Mouse (Mus musculus): ENCODE measurements around the gene Opn4.
A peak's percentile ranks its signal among the peaks of the same experiment; 100 is the strongest.

Gene Opn4

DNA sequence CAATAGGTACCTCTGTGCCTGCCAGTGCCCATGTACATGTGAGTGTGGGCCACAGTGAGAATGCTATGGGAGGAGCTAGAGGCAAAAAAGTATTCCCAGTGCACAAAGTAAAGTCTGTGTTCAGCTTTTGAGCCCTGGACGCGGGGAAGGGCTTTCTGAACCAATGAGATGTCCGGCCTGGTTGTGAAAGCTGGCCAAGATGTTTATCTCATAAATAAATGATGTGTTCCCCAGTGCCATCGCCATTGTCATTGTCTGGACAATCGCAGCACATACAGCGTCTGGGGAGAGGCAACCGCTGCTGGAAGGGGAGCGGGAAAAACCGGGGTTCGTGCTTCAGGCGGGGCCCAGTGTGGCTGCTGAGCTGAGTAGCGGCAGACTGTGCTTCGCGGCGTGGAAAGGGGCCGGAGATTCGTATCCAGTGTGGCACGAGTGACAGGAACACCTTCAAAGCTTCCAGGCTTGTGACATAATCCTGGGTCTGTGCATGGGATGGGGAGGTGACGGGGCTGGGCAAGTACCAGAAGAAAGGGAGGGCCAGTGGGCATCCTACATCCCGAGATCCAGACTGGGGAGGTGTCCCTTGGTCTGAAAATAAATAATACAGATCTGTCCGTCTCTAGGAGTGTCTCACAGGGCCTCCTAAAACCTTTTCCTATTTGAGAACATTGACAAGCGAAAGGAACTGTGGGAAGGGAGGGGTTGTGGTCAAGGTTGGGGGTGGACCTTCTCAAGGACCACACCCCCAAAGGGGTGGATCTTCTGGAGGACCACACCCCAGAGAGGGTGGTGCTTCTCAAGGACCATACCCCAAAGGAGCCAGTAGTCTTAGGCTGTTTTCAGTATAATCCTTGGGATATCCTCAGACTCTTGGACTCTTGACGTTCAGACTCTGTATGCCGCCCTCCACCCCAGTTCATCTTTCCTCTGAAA lies 8.9 kb downstream of the Opn4 start:
- no peak for DNase-seq

DNA sequence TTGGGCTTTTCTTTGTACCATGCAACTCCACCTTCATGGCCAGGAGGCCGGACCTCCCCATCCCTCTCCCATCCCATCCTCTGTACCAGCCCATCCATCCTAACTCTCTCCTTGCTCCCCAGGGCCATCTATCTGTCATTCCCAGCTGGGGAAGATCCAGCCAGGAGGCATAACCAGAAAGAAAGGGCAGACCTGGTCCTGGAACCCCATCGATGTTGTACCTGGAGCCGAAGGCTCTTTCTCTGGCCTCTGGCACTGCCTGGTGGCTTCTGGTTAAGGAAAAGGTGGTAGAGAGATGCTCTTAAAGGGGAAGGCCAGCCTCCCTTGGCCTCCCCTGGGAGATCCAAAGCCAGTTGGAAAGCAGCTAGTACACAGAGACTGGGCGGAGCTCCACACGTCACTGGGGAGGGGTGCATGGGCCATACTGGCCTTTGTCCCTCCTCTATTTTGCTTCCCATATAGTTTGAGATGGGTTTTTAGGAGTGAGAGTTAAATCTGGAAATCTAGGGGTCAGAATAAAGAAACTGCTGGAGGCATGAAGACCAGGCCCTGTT lies 9.8 kb downstream of the Opn4 start:
- DNase-seq: no peak

DNA sequence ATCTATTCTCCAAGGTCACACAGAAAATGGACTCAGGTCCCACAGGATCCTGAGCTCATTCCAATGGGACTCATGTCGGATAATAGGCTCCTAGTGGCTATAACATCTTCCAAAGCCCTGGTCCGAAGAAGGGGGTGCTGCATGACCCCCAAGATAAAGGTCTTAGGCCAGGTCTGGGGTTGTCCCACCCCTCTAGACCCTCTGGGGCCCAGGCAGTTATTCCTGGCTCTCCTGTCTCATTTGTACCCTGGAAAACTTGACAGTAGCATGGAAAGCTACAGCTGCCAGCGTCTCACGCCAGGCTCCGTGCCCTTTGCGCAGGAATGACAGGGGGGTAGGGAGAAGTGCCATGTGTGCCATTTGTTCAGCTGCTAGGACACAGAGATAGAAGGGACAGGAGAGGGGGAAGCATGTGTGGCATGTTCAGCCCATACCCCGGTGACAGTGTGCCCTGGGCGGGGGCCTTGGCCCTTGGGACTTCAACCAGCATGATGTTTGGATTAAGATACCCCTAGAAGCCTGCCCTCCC lies 10.7 kb downstream of the Opn4 start:
- no peak for DNase-seq

DNA sequence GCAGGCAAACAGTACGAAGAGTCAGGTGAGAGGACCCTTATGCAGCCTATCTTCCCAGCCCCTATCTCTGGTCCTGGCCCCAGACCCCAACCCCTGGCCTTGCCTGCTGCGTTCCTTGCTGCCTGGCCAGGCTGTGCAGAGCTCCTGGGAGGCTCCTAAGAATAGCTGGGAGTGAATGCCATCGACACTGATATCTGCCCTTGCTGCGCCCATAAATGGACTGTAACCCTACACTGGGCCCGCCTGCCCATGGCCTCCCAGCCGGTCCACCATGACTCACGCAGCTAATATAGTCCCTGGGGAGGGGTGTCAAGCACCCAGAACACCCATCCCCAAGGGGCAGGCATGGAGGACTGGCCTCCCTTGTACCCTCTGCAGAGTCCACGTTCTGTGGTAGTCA lies 11.4 kb downstream of the Opn4 start, which contains the start of gene Ldb3:
Gene Ldb3, minus strand, starts transcription at position 185 of the 400 bp plus-strand sequence.
- no peak for DNase-seq

DNA sequence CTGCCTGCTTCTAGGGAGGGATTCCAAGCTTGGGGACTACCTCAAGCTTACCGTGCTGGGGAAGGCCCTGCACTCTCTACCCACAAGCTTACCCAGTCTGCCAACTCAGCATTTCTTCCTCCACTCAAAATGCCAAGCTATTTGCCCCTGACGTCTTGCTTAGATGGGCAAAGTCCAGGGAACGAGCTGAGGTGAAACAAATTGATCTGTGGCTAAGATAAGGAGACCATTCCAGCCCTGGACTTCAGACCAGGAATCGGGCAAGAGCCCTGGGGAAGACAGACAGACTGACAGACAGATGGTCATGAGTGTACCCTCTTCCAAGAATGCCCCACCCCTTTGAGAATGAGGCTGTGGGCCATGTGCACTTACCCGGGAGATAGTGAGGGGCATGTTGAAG lies 11.9 kb downstream of the Opn4 start:
- DNase-seq: peak; percentile 58 to 64

DNA sequence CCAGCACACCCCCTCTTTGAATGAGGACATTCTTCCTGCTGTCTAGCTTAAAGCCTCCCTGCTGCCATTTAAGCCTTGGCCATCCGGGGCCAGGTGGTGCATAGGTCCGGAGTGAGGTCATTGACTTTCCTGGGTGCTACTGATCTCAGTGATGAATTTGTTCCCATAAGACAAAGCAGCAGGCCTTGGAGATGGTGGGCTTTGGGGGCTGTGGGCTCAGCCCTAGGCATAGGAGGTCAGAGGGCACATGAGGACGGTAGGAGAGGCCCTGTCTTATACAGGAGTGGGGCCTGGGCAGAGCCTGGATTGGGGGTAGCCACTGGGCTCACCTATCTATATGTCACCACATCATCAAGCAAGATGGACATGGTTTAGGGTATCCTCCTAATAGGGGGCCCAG lies 13.1 kb downstream of the Opn4 start:
- no peak for DNase-seq

DNA sequence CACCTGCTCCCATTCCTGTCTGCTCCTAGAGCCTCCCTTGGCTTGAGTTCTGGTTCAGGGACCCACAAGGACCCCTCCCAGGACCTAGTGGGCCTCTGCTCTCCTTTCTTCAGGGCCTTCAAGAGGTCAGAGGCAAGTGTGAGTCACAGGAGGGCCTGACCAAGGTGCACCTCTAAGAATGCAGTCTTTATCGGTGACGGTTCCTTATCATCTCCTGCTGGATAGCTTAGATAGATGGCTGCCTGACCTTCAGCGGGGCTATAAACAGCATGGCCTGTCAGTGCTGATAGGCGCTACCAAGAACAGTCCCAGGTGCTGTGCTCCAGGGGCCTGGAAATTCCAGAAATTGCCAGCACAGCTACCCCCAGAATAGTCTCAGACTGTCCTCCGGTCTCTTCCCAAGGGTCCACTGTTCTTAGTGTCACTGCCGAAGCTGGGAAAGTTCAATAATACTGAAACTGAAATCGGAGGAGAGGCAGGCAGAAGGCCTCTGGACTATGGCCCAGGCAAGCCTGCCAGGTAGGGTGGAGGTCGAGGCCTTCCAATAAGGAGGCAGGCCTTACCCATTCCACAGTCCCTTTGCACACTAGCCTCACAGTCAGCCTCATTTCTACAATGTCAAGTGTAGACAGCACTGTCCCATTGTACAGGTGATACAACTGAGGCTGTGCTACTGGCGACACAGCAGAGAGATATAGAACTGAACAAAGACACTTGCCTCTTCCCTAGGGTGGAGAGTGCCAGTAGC lies 14.4 kb downstream of the Opn4 start:
- DNase-seq: peak; percentile 27 to 60

DNA sequence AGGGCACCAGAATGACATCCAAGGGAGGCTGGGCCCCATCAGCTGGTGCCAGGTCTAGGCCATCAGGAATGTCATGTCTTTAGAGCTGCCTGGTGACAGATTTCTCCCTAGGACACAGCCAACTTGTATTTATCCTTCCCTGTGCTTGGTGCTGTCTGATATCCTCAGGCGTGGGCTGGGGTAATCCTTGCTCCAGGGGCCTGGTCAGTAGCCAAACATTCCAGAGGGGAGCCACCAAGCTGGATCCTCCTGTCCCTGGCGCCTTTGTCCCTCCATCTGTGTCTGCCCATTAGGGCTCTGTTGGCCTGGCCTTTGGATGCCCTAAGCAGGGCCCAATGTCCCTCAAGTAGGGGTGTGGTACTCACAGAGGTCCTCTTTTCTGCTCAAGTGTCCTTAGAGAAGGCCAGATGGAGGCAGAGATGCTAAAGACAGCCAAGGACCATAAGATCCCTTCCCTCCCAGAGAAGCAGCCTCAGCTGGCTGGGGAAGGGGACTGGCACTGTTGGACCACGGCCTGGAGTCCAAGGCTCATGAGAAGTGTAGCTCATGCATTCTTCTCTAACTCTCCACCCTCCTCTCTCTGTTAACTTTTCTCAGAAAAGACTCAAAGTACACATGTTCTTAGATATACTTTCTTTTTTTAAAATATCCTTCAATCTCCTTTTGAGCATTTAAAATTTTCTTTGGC lies 17.1 kb downstream of the Opn4 start:
- peak; percentile 78 to 83 for DNase-seq

DNA sequence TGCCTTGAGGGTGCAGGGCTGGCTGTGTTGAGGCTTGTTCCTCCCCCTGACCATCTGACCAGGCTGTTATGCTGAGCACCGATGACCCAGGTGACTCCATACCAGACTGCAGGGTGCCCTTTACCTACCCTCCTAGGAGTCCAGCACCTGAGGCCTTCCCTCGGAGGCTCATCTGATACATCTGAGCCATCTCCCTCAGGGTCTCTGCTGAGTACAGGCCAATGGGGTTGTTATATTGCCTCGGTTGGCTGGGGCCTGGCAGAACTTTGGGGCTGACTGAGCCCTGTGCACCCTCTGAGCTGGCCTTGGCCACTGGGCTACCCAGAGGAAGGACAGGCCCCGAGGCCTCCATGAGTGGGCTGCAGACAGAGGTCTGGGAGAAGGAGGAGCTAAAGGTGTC lies 23.1 kb downstream of the Opn4 start:
- no peak for DNase-seq

DNA sequence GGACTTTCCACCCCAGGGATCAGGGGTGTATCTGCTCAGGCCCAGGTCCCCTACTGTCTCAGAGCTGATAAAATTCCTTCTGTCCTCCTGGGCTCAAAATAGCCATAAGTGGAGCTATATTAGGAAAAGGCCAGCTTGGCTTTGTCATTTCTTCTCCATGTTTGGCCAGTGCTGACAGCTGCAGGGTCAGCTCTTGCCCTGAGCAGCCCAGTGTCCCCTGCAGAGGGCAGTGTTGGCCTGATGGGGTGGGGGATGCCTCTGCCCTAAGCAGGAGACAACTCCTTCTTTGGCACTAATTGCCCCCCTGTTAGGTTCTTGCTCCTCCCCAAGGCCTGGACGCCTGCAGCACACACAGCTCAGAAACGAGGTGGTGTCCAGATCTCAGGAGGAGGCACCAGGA lies 25.9 kb downstream of the Opn4 start:
- peak; percentile 39 to 76 for DNase-seq

DNA sequence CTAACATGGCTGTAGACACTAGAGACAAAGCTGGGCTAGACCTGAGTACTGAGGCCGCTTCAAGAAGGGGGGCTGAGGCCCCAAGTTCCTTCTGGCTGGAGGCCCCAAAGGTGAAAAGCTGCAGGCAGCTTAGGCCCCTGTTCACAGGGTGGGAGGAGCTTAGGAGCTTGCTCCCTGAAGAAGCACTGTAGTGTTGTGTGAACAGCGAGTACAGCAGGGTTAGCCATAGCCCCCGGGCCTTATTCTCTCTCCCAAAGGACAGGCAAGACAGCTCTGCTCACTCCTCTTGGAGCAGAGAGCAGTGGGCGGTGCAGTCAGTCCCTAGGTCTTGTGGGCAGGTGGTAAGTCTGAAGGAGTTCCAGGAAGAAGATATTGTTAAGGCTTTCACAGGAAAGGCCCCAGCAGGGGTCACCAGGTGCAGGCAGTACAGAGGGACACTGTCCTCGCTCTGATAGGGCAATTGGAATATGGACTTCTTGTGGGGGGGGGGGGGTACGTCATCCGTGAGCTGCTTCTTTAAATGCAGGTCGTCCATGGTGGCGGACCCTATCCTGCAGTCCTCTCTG lies 26.5 kb downstream of the Opn4 start:
- DNase-seq: no peak

DNA sequence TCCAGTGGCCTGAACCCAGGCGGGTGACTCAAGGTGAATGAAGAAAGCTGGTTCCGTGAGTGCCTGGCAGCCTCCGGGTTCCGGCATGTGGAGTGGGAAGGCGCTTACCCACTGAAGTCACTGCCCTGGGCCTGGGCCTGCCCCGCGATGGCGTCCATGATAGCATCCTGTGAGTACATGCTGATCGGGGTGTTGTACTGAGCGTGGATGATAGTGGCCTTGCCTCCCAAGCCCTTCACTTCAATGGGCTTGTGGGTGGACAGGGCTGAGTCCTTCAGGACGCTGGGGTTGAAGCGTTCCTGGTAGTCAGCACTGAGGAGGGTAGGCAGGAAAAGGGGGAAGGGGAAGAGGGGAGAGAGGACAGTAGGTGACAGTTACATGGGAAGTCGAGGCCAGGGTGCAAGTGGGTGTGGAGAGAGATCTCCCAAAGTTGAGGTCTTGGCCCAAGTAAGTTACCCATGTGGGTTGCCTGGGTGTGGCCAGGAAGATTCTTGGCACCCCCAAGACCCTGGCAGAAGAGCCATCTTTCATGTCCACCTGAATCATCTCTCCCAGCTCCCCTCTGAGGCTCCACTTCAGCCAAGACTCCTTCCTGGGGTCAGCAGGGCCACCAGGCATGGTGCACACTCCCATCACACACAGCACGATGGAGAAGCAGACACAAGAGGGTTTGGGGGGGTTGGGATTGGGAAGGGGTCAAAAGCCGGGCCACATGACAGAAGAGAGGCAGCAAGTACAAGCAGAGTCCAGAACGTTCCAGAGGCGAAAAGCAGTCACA lies 28.1 kb downstream of the Opn4 start:
- no peak for DNase-seq

DNA sequence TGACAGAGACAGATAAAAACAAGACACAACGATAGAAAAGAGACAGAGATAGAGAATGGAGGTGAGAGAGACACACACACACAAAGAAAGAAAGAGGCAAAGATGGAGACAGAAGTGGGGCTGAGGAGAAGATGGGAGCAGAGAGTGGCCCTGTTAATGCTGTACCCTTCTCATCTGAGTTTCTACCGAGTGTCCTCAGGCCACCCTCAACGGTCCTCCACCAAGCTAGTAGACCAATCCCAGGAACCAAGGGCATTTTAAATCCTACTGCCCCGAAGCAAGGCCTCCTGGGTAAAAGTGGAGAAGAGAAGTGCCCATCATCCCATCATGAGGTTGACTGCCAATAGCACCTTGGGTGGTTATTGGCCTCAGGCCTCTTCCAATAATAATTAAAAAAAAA lies 29.0 kb downstream of the Opn4 start:
- no peak for DNase-seq

DNA sequence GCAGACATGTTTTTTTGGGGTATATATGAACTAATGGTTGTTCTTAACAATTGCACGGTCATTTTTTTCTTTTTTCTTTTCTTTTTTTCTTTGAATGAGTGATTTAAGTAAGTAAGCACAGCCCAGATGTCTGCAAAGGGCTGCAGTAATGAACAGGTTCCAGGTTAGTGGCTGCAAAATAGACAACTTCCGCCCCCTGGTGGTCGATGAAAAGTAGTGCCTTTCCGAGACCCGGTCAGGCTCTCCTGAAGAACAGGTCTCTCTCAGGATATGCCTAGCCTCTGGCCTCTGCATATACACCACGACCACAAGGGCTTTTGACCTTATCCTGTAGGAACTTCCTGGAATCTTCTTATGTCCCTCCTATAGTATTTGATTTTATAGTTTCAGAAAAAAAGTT lies 29.6 kb downstream of the Opn4 start:
- DNase-seq: peak; percentile 72 to 91

DNA sequence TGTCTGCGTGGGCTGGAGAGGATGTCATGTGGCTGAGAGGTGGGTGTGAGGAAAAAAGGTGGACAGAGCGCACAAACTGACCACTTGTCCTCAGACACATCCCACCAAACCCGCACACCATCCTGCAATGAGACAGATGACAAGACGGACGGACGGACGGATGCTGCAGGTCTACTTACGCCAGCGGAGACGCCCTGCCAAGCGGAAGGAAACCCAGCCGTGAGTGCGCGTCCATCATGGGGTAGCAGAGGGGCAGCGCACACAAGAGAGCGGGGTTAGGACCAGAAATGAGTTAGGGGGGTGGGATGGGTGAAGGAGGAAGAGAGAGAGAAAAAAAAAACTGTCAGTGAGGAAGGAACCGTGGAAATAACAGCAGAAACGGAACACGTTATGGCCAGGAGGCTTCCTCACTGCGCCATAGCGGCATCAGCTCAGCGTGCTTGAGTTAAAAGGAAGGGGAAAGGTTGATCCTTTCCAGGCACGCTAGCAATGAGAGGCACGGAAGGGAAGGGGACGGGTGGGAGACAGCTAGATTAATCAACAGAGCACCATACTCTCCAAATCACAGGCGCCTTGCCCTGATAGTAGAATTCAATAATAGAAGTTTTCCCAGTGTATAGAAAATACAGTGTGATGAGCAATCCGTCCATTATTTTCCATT lies 30.3 kb downstream of the Opn4 start:
- no peak for DNase-seq

DNA sequence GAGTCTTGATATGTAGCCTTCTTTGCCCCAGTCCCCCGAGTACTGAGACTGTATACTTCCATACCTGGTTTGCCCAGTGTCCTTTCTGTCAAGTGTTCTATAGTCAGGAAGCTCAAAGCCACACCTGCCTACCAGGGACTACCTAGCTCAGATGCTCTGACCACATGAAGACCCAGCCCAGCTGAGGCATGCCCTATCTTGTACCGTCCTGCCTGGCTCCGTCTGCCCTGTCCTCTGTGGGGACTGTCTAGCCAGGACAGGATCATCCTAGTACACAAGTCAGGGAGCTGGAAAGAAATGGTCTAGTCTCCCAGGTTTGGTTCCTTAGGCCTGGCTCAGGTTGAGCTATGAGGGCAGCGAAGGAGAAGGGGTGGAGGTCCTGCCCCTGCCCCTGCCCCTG lies 31.3 kb downstream of the Opn4 start:
- DNase-seq: no peak

DNA sequence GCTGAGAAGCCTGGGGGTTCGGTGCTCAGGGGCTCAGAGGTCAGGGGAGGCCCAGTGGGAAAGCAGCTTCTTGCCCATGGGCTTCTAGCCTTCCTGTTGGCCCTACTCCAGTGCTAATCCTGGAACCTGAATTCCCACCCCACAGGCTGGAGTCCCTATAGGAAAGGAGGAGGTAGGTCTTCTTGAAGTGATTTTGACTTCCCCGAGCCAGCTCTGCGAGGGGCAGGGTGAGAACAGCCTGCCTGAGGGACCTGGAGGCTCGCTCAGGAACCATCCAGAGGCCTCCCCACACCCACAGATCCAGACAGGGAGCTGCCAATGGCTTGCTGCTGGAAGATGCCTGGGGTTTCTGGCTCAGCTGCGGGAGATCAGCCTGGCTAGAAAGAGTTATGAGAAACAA lies 32.2 kb downstream of the Opn4 start:
- no peak for DNase-seq

DNA sequence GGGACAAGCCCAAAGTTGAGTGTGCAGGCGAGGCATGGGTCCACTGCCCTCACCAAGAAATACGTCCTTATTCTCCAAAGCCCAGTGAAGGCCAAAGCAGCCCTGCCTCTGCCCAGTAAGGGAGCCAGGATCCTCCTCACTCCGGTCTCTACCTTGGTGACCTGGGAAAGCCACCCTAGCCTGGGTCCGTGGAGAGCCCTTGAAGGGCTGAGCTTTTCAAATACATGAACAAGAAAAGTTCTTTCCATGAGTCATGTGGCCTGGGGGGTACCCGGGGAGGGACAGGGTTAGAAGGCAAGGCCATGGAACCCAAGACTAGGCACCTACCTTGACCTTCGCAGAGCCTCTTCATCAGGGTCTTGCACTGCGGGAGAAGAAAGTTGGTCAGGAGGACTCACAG lies 33.4 kb downstream of the Opn4 start:
- no peak for DNase-seq

DNA sequence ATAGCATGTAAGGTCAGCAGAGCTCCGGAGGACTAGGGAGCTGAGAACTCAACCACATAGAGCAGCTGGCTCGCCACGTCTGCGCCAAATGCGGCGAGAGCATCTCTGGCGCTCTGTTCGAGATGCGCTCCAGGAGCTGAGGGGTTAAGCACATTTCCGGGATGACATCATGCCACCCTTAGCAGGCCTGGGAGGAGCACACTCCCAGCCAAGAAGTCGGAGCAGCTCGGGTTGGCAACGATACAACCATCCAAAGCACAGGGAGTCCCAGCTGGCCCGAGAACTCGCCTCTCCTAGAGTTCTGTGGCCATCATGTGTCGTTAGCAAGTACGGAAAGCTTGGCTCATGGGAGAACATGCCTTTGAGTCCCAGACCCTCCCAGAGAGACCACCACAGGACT lies 34.2 kb downstream of the Opn4 start:
- peak; percentile 28 to 45 for DNase-seq

DNA sequence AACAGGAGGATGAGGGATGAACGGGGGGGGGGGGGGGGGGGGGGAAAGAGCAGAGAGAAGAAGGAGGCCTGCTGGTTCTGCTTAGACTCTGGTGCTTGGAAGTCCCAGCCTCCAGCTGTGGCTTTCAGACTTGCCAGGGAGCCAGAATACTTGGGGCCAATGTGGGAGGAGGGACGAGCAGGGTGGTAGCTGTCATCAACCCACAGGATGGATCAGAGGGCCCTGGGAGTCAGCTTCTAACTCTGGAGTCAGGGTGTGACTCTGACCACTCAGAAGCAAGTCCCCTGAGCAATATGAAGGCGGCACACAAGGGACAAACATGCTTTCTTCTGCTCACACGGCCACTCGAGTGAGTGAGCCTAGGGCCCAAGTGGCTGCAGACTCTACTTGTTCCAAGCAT lies 35.3 kb downstream of the Opn4 start:
- no peak for DNase-seq

DNA sequence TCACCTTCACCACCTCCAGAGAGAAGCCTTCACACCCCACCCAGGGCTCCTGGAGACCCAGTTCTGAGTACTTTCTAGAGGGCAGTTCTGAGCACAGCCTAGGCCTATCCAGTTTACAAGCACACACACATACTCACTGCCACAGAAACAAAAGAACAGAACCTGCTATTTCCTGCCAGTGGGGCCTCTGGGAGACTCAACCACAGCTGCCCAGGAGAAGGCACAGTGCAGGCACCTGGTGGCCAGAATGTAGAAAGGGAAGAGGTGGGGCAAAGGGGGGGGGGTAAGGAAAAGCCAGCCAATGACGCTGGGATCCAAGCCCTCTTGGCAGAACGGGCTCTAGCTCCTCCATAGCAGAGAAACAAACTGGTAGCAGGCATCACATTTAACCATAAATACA lies 37.5 kb downstream of the Opn4 start:
- DNase-seq: no peak
